Mouse (Mus musculus): ENCODE results near the gene Tfeb. TPM values are rescaled to one million over a fixed set of nuclear protein-coding genes. Genes with fewer than 3 reads are reported as not detected.

Tfeb gene
- polyA plus RNA-seq, 1 experiment = 6.5 TPM

- TF ChIP-seq POLR2A (IDR thresholded peaks at IDR 0.05; ENCODE audit: low read depth, low read length) (no peak), CTCF (IDR thresholded peaks at IDR 0.05; ENCODE audit: borderline replicate concordance, insufficient read depth, low read length) (no peak)
- H3K4me1 ChIP-seq (ENCODE audit: control insufficient read depth, insufficient read depth, low read length) = no peaks in the 10 kb centered on the region
- no peak overlapping the region for H3K4me3 ChIP-seq (ENCODE audit: insufficient read depth, low read length)
- no peak overlapping the region for H3K27ac ChIP-seq (ENCODE audit: insufficient read depth, low read length)
These were observed 28.9 kb upstream of the Tfeb start for GRCm38 (mm10) chr17:47707961-47708360.

- Histone ChIP-seq H3K4me3 (ENCODE audit: insufficient read depth, low read length) (no peak overlapping the region), H3K27ac (ENCODE audit: insufficient read depth, low read length) (no peak overlapping the region), H3K4me1 (ENCODE audit: control insufficient read depth, insufficient read depth, low read length) (no peaks in the 10 kb centered on the region)
- no peak for TF ChIP-seq CTCF (IDR thresholded peaks at IDR 0.05; ENCODE audit: borderline replicate concordance, insufficient read depth, low read length)
- TF ChIP-seq POLR2A (IDR thresholded peaks at IDR 0.05; ENCODE audit: low read depth, low read length) = no peak
These were observed 27.9 kb upstream of the Tfeb start for GRCm38 (mm10) chr17:47708972-47709371.

- Histone ChIP-seq H3K4me1 (ENCODE audit: control insufficient read depth, insufficient read depth, low read length) (no peaks in the 10 kb centered on the region), H3K4me3 (ENCODE audit: insufficient read depth, low read length) (no peak overlapping the region), H3K27ac (ENCODE audit: insufficient read depth, low read length) (no peak overlapping the region)
- no peak for TF ChIP-seq POLR2A (IDR thresholded peaks at IDR 0.05; ENCODE audit: low read depth, low read length)
- TF ChIP-seq CTCF (IDR thresholded peaks at IDR 0.05; ENCODE audit: borderline replicate concordance, insufficient read depth, low read length) = no peak
These were observed 26.8 kb upstream of the Tfeb start for GRCm38 (mm10) chr17:47710036-47710435.

- Histone ChIP-seq H3K27ac (ENCODE audit: insufficient read depth, low read length) (no peak overlapping the region), H3K4me1 (ENCODE audit: control insufficient read depth, insufficient read depth, low read length) (no peaks in the 10 kb centered on the region)
These were observed 24.9 kb upstream of the Tfeb start for GRCm38 (mm10) chr17:47711883-47712282.

GRCm38 (mm10) chr17:47712889-47713571, 23.8 kb upstream of the Tfeb start:
- H3K4me3 ChIP-seq (ENCODE audit: insufficient read depth, low read length) = no peak overlapping the region
- no peak for TF ChIP-seq CTCF (IDR thresholded peaks at IDR 0.05; ENCODE audit: borderline replicate concordance, insufficient read depth, low read length)
- TF ChIP-seq POLR2A (IDR thresholded peaks at IDR 0.05; ENCODE audit: low read depth, low read length) = no peak
- no peaks in the 10 kb centered on the region for H3K4me1 ChIP-seq (ENCODE audit: control insufficient read depth, insufficient read depth, low read length)
- no peak overlapping the region for H3K27ac ChIP-seq (ENCODE audit: insufficient read depth, low read length)

More at GRCm38 (mm10) chr17:47711883-47712282, 24.9 kb upstream of the Tfeb start:
- H3K4me3 ChIP-seq (ENCODE audit: insufficient read depth, low read length) = no peak overlapping the region
- TF ChIP-seq POLR2A (IDR thresholded peaks at IDR 0.05; ENCODE audit: low read depth, low read length) (no peak), CTCF (IDR thresholded peaks at IDR 0.05; ENCODE audit: borderline replicate concordance, insufficient read depth, low read length) (no peak)

- TF ChIP-seq POLR2A (IDR thresholded peaks at IDR 0.05; ENCODE audit: low read depth, low read length) = no peak
- no peak for TF ChIP-seq CTCF (IDR thresholded peaks at IDR 0.05; ENCODE audit: borderline replicate concordance, insufficient read depth, low read length)
These were observed 21.8 kb upstream of the Tfeb start for GRCm38 (mm10) chr17:47715037-47715436.

GRCm38 (mm10) chr17:47721183-47721582, 15.6 kb upstream of the Tfeb start:
- Histone ChIP-seq H3K4me3 (ENCODE audit: insufficient read depth, low read length) (no peak overlapping the region), H3K27ac (ENCODE audit: insufficient read depth, low read length) (no peak overlapping the region)
- TF ChIP-seq POLR2A (IDR thresholded peaks at IDR 0.05; ENCODE audit: low read depth, low read length) (no peak), CTCF (IDR thresholded peaks at IDR 0.05; ENCODE audit: borderline replicate concordance, insufficient read depth, low read length) (no peak)

More at GRCm38 (mm10) chr17:47715037-47715436, 21.8 kb upstream of the Tfeb start:
- Histone ChIP-seq H3K27ac (ENCODE audit: insufficient read depth, low read length) (no peak overlapping the region), H3K4me3 (ENCODE audit: insufficient read depth, low read length) (no peak overlapping the region), H3K4me1 (ENCODE audit: control insufficient read depth, insufficient read depth, low read length) (no peaks in the 10 kb centered on the region)

GRCm38 (mm10) chr17:47726566-47726965, 10.3 kb upstream of the Tfeb start, which contains the start of gene Pgc:
TSS of gene Pgc (plus strand) at chr17:47726842.
- H3K4me1 ChIP-seq (ENCODE audit: control insufficient read depth, insufficient read depth, low read length) = no peaks in the 10 kb centered on the region
- no peak within 1 kb of the TSS for H3K4me3 ChIP-seq (ENCODE audit: insufficient read depth, low read length)
- H3K27ac ChIP-seq (ENCODE audit: insufficient read depth, low read length) = no peak within 1 kb of the TSS
- TF ChIP-seq POLR2A (IDR thresholded peaks at IDR 0.05; ENCODE audit: low read depth, low read length) (no peak), CTCF (IDR thresholded peaks at IDR 0.05; ENCODE audit: borderline replicate concordance, insufficient read depth, low read length) (no peak)

More at GRCm38 (mm10) chr17:47721183-47721582, 15.6 kb upstream of the Tfeb start:
- no peaks in the 10 kb centered on the region for H3K4me1 ChIP-seq (ENCODE audit: control insufficient read depth, insufficient read depth, low read length)

- H3K4me3 ChIP-seq (ENCODE audit: insufficient read depth, low read length) = no peak overlapping the region
- no peaks in the 10 kb centered on the region for H3K4me1 ChIP-seq (ENCODE audit: control insufficient read depth, insufficient read depth, low read length)
- H3K27ac ChIP-seq (ENCODE audit: insufficient read depth, low read length) = no peak overlapping the region
- TF ChIP-seq POLR2A (IDR thresholded peaks at IDR 0.05; ENCODE audit: low read depth, low read length) (no peak), CTCF (IDR thresholded peaks at IDR 0.05; ENCODE audit: borderline replicate concordance, insufficient read depth, low read length) (no peak)
These were observed 5.9 kb upstream of the Tfeb start for GRCm38 (mm10) chr17:47730633-47731575.
